Mouse (Mus musculus) embryonic facial prominence, embryonic 11.5 days (tissue): ENCODE results near the gene Olfr168. TPM values are rescaled to one million over a fixed set of nuclear protein-coding genes. Genes with fewer than 3 reads are reported as not detected.
"Not testable (repeated sequence)": the region's sequence is repeated elsewhere in the genome, so short reads cannot be mapped to it uniquely, and the experiment has no call there.

Source experiments
- ATAC-seq: fragments of 200-750 bp; cut with Nextera tagmentation; replicated peaks from 2 replicates; pipeline ENCODE4 v1.8.0; 2017; ENCODE audit warnings: low read depth; ENCODE audit not compliant: insufficient number of reproducible peaks, low FRiP score, low TSS enrichment
- DNase-seq: peaks from one replicate; pipeline ENCODE4 v3.0.0-alpha.2; 2015; ENCODE audit warnings: low spot score
- H3K27ac ChIP-seq: fragments of 300-500 bp; sonication (generic); replicated peaks from 2 replicates; pipeline ENCODE4 v1.5.1; 2014; ENCODE audit warnings: mild to moderate bottlenecking, low read depth, low read length, control low read depth
- H3K27me3 ChIP-seq: fragments of 300-500 bp; sonication (generic); 2 replicates; pipeline ENCODE4 v1.6.1; 2014; ENCODE audit warnings: mild to moderate bottlenecking, low read length, moderate library complexity, mixed read lengths; ENCODE audit not compliant: control insufficient read depth, insufficient read depth
- H3K36me3 ChIP-seq: fragments of 300-500 bp; sonication (generic); replicated peaks from 2 replicates; pipeline ENCODE4 v1.6.1; 2014; ENCODE audit warnings: low read depth, mild to moderate bottlenecking, low read length, moderate library complexity, mixed read lengths; ENCODE audit not compliant: control insufficient read depth, insufficient read depth
- H3K4me1 ChIP-seq: fragments of 300-500 bp; sonication (generic); 2 replicates; pipeline ENCODE4 v1.6.1; 2014; ENCODE audit warnings: low read length, mixed read lengths; ENCODE audit not compliant: control insufficient read depth, insufficient read depth
- H3K4me2 ChIP-seq: fragments of 300-500 bp; sonication (generic); 2 replicates; pipeline ENCODE4 v1.6.1; 2014; ENCODE audit warnings: low read depth, mild to moderate bottlenecking, control low read depth, low read length, moderate library complexity
- H3K4me3 ChIP-seq: fragments of 300-500 bp; sonication (generic); 2 replicates; pipeline ENCODE4 v1.5.1; 2014; ENCODE audit warnings: low read depth, low read length, control low read depth
- H3K9ac ChIP-seq: fragments of 300-500 bp; sonication (generic); replicated peaks from 2 replicates; pipeline ENCODE4 v1.6.1; 2014; ENCODE audit warnings: mild to moderate bottlenecking, control low read depth, low read length
- H3K9me3 ChIP-seq: fragments of 300-500 bp; sonication (generic); replicated peaks from 2 replicates; pipeline ENCODE4 v1.6.1; 2016; ENCODE audit warnings: mild to moderate bottlenecking, low read length, inconsistent platforms, mixed read lengths; ENCODE audit not compliant: control insufficient read depth
- WGBS: fragments of 180-500 bp; shearing (Covaris S2); extraction: QIAGEN DNeasy Blood & Tissue Kit; methylation state at CpG from one replicate; pipeline ENCODE4 v1.1.7; 2014; 5-methylcytosine and 5-hydroxymethylcytosine counted together
- polyA plus RNA-seq: library from polyadenylated mRNA; unstranded; fragments of >200 nt; fragmentation: Nextera tagmentation; extraction: Ambion mirVana; gene quantifications from 2 replicates; pipeline ENCODE4 v1.2.1, GENCODE M21; 2014

Olfr168 gene
- polyA plus RNA-seq: not detected in 2 replicates

DNA sequence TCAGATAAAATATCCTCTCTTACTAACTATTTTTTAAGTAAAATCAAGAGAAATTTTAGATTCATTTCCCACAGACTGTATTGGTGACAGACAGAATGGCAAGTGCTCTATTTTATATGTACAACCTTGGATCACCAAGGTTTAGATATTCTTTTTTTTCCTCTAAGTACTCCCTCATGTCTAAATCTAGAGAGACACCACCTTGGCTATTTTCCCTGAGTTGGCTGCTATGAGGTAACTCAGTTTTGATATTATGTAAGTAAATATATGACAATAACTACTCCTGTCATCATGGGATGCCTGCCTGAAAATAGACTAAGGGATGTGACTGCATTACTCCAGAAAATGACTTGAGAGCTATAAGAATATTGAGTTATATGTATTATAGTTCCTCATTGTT is at the start of gene Olfr168:
Gene Olfr168 (minus strand): TSS at position 101 of the 400 bp plus-strand sequence.
- Histone ChIP-seq H3K27me3 (no peaks in the 10 kb centered on the region), H3K9me3 (no peaks in the 10 kb centered on the region), H3K4me1 (no peaks in the 10 kb centered on the region), H3K27ac (no peak within 1 kb of the TSS), H3K4me3 (no peak within 1 kb of the TSS), H3K9ac (no peak within 1 kb of the TSS), H3K4me2 (no peak within 1 kb of the TSS), H3K36me3 (no peaks in the 10 kb centered on the region)
- ATAC-seq (no peak), DNase-seq (no peak)

DNA sequence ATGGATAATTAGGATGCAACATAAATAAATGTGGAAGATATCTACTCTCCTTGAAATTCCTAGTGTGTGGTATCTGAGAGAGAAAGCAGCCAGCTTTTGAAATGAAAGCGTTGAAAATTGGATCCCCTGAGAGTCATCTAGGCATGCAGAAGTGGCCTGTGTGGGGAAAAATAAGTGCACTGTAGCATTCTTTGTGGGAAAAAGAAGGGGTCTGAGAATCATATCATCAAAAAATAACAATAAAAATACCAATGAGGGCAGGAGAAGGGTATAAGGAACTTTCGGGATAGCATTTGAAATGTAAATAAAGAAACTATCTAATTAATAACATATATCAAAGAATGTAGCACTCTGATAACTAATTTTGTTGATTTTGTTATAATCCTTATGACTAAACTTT is 36.4 kb upstream of the Olfr168 start, which contains the start of gene Olfr169:
Gene Olfr169 (minus strand): TSS at position 101 of the 400 bp plus-strand sequence.
- not testable (repeated sequence) for H3K9me3 ChIP-seq, ATAC-seq, H3K4me3 ChIP-seq, H3K27me3 ChIP-seq, H3K4me1 ChIP-seq, H3K36me3 ChIP-seq, H3K4me2 ChIP-seq, DNase-seq, H3K9ac ChIP-seq, H3K27ac ChIP-seq
- 96% methylated on average over 2 of the region's 2 CpGs for WGBS

DNA sequence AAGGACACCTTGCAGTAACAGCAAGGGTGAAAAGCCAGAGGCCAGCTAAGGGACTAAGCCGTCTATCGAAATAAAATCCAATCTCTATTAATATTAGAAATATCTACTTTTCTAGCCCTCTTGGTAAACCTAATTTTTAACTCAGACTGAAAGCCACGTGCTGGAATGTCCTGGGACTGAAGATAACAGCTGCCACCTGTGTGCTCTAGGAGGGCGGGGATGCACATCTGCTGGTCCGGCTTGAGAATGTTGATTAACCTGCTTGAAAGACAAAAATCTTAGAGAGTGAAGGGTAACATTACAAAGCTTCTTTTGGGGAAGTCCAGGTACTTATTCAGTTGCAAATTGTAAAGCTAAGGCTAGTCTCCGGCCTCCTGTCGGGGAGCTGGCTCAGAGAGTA is 18.1 kb upstream of the Olfr168 start:
- not testable (repeated sequence) for H3K27me3 ChIP-seq, H3K4me2 ChIP-seq, H3K9ac ChIP-seq, H3K27ac ChIP-seq, H3K9me3 ChIP-seq, DNase-seq, ATAC-seq, H3K36me3 ChIP-seq, H3K4me3 ChIP-seq, H3K4me1 ChIP-seq
- WGBS: 87% methylated on average over 7 of the region's 7 CpGs

DNA sequence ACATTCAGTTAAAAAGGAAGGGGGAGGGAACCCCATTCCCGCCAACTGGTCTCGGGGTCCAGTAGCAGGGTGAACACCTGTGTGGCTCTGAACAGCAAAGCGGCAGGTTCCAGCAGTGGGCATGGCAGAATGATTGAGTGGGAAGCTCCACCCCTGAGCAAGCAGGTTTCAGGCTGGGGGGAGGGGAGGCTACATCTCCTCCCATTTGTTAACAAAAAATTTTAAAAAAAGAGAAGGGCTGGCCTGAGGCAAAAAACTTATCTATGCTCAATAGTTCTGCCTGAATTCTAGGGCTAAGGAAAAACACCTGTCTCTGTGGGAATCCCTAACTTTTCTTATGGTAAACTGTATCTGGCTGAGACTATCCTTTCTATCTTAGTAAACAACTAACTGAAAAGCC is 16.9 kb upstream of the Olfr168 start:
- not testable (repeated sequence) for H3K27me3 ChIP-seq, H3K9ac ChIP-seq, H3K27ac ChIP-seq, H3K4me3 ChIP-seq, DNase-seq, H3K4me2 ChIP-seq, ATAC-seq, H3K4me1 ChIP-seq, H3K9me3 ChIP-seq, H3K36me3 ChIP-seq
- 97% methylated on average over 3 of the region's 3 CpGs for WGBS

DNA sequence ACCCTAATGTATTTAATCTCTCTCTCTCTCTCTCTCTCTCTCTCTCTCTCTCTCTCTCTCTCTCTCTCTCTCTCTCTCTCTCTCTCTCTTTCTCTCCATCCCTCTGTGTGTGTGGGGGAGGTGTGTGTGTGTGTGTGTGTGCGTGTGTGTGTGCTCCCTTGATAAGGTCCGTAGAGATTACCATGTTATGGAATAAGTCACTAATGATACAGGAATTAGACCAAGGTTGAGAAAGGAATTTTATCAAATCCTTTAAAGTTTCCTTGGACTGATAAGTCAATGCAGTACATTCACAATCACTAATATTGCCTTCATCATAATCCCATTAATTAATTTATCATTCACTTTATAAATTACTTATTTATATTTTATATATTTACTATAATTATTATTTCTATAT is 13.2 kb downstream of the Olfr168 start, which contains the start of gene Olfr167:
Gene Olfr167 (minus strand): TSS at position 101 of the 400 bp plus-strand sequence.
- Histone ChIP-seq H3K27me3 (no peaks in the 10 kb centered on the region), H3K9ac (no peak within 1 kb of the TSS), H3K4me3 (no peak within 1 kb of the TSS), H3K9me3 (no peaks in the 10 kb centered on the region), H3K27ac (no peak within 1 kb of the TSS), H3K36me3 (no peaks in the 10 kb centered on the region), H3K4me2 (no peak within 1 kb of the TSS), H3K4me1 (no peaks in the 10 kb centered on the region)
- 90% methylated on average over 2 of the region's 2 CpGs for WGBS
- ATAC-seq (no peak), DNase-seq (no peak)

DNA sequence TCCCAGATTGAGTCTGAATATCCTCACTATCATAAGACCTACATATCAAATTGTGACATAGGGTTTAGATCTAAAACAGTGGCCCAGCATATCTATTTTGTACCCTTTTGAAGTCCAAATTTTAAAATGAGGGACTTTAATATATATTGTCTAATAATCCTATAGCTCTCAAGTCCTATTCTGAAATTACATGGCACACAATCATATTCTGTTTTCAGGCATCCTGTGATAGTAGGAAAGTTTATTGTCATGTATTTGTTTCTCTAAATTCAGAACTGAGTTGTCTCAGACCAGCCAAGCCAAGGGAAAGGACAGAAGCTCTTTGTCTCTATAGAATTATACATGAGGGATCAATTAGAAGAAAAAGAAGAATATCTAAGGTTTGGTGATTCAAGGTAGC is 52.0 kb downstream of the Olfr168 start, which contains the start of gene Olfr166:
Gene Olfr166 (plus strand): TSS at position 301 of the 400 bp plus-strand sequence.
- Histone ChIP-seq H3K27me3 (no peaks in the 10 kb centered on the region), H3K27ac (no peak within 1 kb of the TSS), H3K4me3 (no peak within 1 kb of the TSS), H3K9me3 (no peaks in the 10 kb centered on the region), H3K4me2 (no peak within 1 kb of the TSS), H3K4me1 (no peaks in the 10 kb centered on the region), H3K9ac (no peak within 1 kb of the TSS), H3K36me3 (no peaks in the 10 kb centered on the region; the same call in 1 of the 2 replicates)
- DNase-seq (no peak), ATAC-seq (no peak)

Other genes with a start within 250 kb of the Olfr168 start
- not detected in 2 replicates for gene Olfr164, start 221.5 kb downstream of the Olfr168 start, polyA plus RNA-seq
- gene Olfr165, start 112.4 kb downstream of the Olfr168 start, polyA plus RNA-seq: not detected in 2 replicates
- not detected in 2 replicates for gene Olfr166, start 51.9 kb downstream of the Olfr168 start, polyA plus RNA-seq
- not detected in 2 replicates for gene Olfr167, start 13.3 kb downstream of the Olfr168 start, polyA plus RNA-seq
- not detected in 2 replicates for gene Olfr169, start 36.3 kb upstream of the Olfr168 start, polyA plus RNA-seq
- not detected in 2 replicates for gene Olfr170, start 76.3 kb upstream of the Olfr168 start, polyA plus RNA-seq
- not detected in 2 replicates for gene Olfr171, start 94.4 kb upstream of the Olfr168 start, polyA plus RNA-seq
- gene Lamp3, start 170.8 kb upstream of the Olfr168 start, polyA plus RNA-seq: 0.08 TPM in 2 replicates
- gene B3gnt5, start 224.7 kb upstream of the Olfr168 start, polyA plus RNA-seq: 50.4 and 59.9 TPM in 2 replicates